Mouse (Mus musculus) adrenal gland, adult 10 weeks (tissue): ENCODE results near the gene 1700024P04Rik. TPM values are rescaled to one million over a fixed set of nuclear protein-coding genes. Genes with fewer than 3 reads are reported as not detected.

Experiments
- polyA plus RNA-seq: library from polyadenylated mRNA; stranded (reverse); fragments of 350-450 nt; fragmentation: Illumina TruSeq; extraction: RNeasy Lipid Tissue Mini Kit (QIAGEN cat#74804); gene quantifications from one replicate; pipeline ENCODE4 v1.2.3, GENCODE M21; 2014; ENCODE audit warnings: low read depth, low replicate concordance

Gene 1700024P04Rik
- polyA plus RNA-seq: not detected

GRCm38 (mm10) chr13:98984465-98984864, at the start of gene 1700024P04Rik:
Gene 1700024P04Rik, minus strand, starts transcription at chr13:98984565.

Other genes with a start within 250 kb of the 1700024P04Rik start
- gene Fcho2, start 169.1 kb downstream of the 1700024P04Rik start, polyA plus RNA-seq: 195 TPM
- 220 TPM for gene Tnpo1, start 58.2 kb downstream of the 1700024P04Rik start, polyA plus RNA-seq
- gene Zfp366, start 200.3 kb upstream of the 1700024P04Rik start, polyA plus RNA-seq: 7.2 TPM